Mouse (Mus musculus) cortical plate, adult 2 months (tissue): ENCODE results near the gene Khsrp.

Experiments used
- CTCF ChIP-seq: fragments of 200-500 bp; IDR thresholded peaks from 2 replicates; pipeline ENCODE4 v1.5.1; 2011; ENCODE audit warnings: mild to moderate bottlenecking, control low read depth, low read length; ENCODE audit not compliant: insufficient read depth; ENCODE audit errors: extremely low read depth
- POLR2A ChIP-seq: fragments of 200-500 bp; IDR thresholded peaks from 2 replicates; pipeline ENCODE4 v1.6.1; 2011; ENCODE audit warnings: mild to moderate bottlenecking, low read length, control low read depth; ENCODE audit not compliant: insufficient read depth; ENCODE audit errors: extremely low read depth

- TF ChIP-seq CTCF: no peak
- no peak for TF ChIP-seq POLR2A
Observed at GRCm38 (mm10) chr17:56981049-56981448, 50.3 kb downstream of the Khsrp start.
